Mouse (Mus musculus): Measurements from ENCODE around the gene Lbp. TPM values are rescaled to one million over a fixed set of nuclear protein-coding genes. Genes with fewer than 3 reads are reported as not detected.
A peak's percentile ranks its signal among the peaks of the same experiment; 100 is the strongest.

Gene Lbp
- polyA plus RNA-seq, 1 experiment from 2014 or later: 4.6 TPM

- Histone ChIP-seq H3K9ac (ENCODE audit: low read depth, low read length) (no peak overlapping the region), H3K36me3 (ENCODE audit: control insufficient read depth, insufficient read depth, low read length) (no peaks in the 10 kb centered on the region), H3K27ac (ENCODE audit: low read length) (no peak overlapping the region), H3K4me3 (ENCODE audit: low read length) (no peak overlapping the region), H3K27me3 (replicated peaks; ENCODE audit: control insufficient read depth, insufficient read depth, low read length) (no peaks in the 10 kb centered on the region), H3K9me3 (ENCODE audit: control insufficient read depth, low read length) (no peaks in the 10 kb centered on the region), H3K4me2 (ENCODE audit: low read depth, low read length) (no peak overlapping the region), H3K4me1 (ENCODE audit: control insufficient read depth, insufficient read depth, low read length) (no peaks in the 10 kb centered on the region)
- no peak for ATAC-seq
- WGBS: 63% methylated on average over 10 of the region's 10 CpGs
Observed at GRCm38 (mm10) chr2:158324531-158325190, 18.4 kb downstream of the Lbp start.

- no peak for ATAC-seq
- WGBS: 81% methylated on average over 8 of the region's 8 CpGs
Observed at GRCm38 (mm10) chr2:158325609-158326008, 19.3 kb downstream of the Lbp start.

GRCm38 (mm10) chr2:158334356-158334755, 28.1 kb downstream of the Lbp start:
- WGBS: 91% methylated on average over 13 of the region's 13 CpGs
- no peaks in the 10 kb centered on the region for H3K9me3 ChIP-seq (ENCODE audit: control insufficient read depth, low read length)
- H3K27ac ChIP-seq (ENCODE audit: low read length): no peak overlapping the region
- no peak overlapping the region for H3K4me2 ChIP-seq (ENCODE audit: low read depth, low read length)
- H3K36me3 ChIP-seq (ENCODE audit: control insufficient read depth, insufficient read depth, low read length): no peaks in the 10 kb centered on the region
- H3K4me3 ChIP-seq (ENCODE audit: low read length): no peak overlapping the region
- no peak overlapping the region for H3K9ac ChIP-seq (ENCODE audit: low read depth, low read length)
- no peak for ATAC-seq
- H3K4me1 ChIP-seq (ENCODE audit: control insufficient read depth, insufficient read depth, low read length): no peaks in the 10 kb centered on the region
- H3K27me3 ChIP-seq (replicated peaks; ENCODE audit: control insufficient read depth, insufficient read depth, low read length): no peaks in the 10 kb centered on the region

More at GRCm38 (mm10) chr2:158325609-158326008, 19.3 kb downstream of the Lbp start:
- H3K27me3 ChIP-seq (replicated peaks; ENCODE audit: control insufficient read depth, insufficient read depth, low read length): no peaks in the 10 kb centered on the region
- H3K9ac ChIP-seq (ENCODE audit: low read depth, low read length): no peak overlapping the region
- H3K4me3 ChIP-seq (ENCODE audit: low read length): no peak overlapping the region
- H3K36me3 ChIP-seq (ENCODE audit: control insufficient read depth, insufficient read depth, low read length): no peaks in the 10 kb centered on the region
- H3K27ac ChIP-seq (ENCODE audit: low read length): no peak overlapping the region
- no peaks in the 10 kb centered on the region for H3K4me1 ChIP-seq (ENCODE audit: control insufficient read depth, insufficient read depth, low read length)
- no peak overlapping the region for H3K4me2 ChIP-seq (ENCODE audit: low read depth, low read length)
- no peaks in the 10 kb centered on the region for H3K9me3 ChIP-seq (ENCODE audit: control insufficient read depth, low read length)

- 48% methylated on average over 10 of the region's 10 CpGs for WGBS
- Histone ChIP-seq H3K4me3 (ENCODE audit: low read length) (no peak overlapping the region), H3K27me3 (replicated peaks; ENCODE audit: control insufficient read depth, insufficient read depth, low read length) (no peaks in the 10 kb centered on the region), H3K9me3 (ENCODE audit: control insufficient read depth, low read length) (no peaks in the 10 kb centered on the region), H3K27ac (ENCODE audit: low read length) (no peak overlapping the region), H3K36me3 (ENCODE audit: control insufficient read depth, insufficient read depth, low read length) (no peaks in the 10 kb centered on the region), H3K4me2 (ENCODE audit: low read depth, low read length) (no peak overlapping the region), H3K4me1 (ENCODE audit: control insufficient read depth, insufficient read depth, low read length) (no peaks in the 10 kb centered on the region), H3K9ac (ENCODE audit: low read depth, low read length) (no peak overlapping the region)
- ATAC-seq: no peak
Observed at GRCm38 (mm10) chr2:158337698-158338097, 31.4 kb downstream of the Lbp start.

GRCm38 (mm10) chr2:158339948-158340564, 33.8 kb downstream of the Lbp start:
- no peak for ATAC-seq
- Histone ChIP-seq H3K9me3 (ENCODE audit: control insufficient read depth, low read length) (no peaks in the 10 kb centered on the region), H3K27me3 (replicated peaks; ENCODE audit: control insufficient read depth, insufficient read depth, low read length) (no peaks in the 10 kb centered on the region), H3K4me3 (ENCODE audit: low read length) (no peak overlapping the region), H3K4me1 (ENCODE audit: control insufficient read depth, insufficient read depth, low read length) (no peaks in the 10 kb centered on the region), H3K36me3 (ENCODE audit: control insufficient read depth, insufficient read depth, low read length) (no peaks in the 10 kb centered on the region), H3K27ac (ENCODE audit: low read length) (no peak overlapping the region), H3K4me2 (ENCODE audit: low read depth, low read length) (no peak overlapping the region), H3K9ac (ENCODE audit: low read depth, low read length) (no peak overlapping the region)
- 36% methylated on average over 11 of the region's 11 CpGs for WGBS

GRCm38 (mm10) chr2:158341324-158341723, 35.0 kb downstream of the Lbp start:
- Histone ChIP-seq H3K4me3 (ENCODE audit: low read length) (no peak overlapping the region), H3K36me3 (ENCODE audit: control insufficient read depth, insufficient read depth, low read length) (no peaks in the 10 kb centered on the region), H3K27ac (ENCODE audit: low read length) (no peak overlapping the region), H3K4me2 (ENCODE audit: low read depth, low read length) (no peak overlapping the region), H3K9ac (ENCODE audit: low read depth, low read length) (no peak overlapping the region), H3K4me1 (ENCODE audit: control insufficient read depth, insufficient read depth, low read length) (no peaks in the 10 kb centered on the region), H3K27me3 (replicated peaks; ENCODE audit: control insufficient read depth, insufficient read depth, low read length) (no peaks in the 10 kb centered on the region), H3K9me3 (ENCODE audit: control insufficient read depth, low read length) (no peaks in the 10 kb centered on the region)
- no peak for ATAC-seq
- 60% methylated on average over 2 of the region's 2 CpGs for WGBS

- H3K9me3 ChIP-seq (ENCODE audit: control insufficient read depth, low read length): no peaks in the 10 kb centered on the region
- H3K27me3 ChIP-seq (replicated peaks; ENCODE audit: control insufficient read depth, insufficient read depth, low read length): 0 out of 2 replicates have a peak, but pooled peaks cover 2% of the 10 kb centered on the region
- 75% methylated on average over 5 of the region's 5 CpGs for WGBS
- H3K9ac ChIP-seq (ENCODE audit: low read depth, low read length): no peak overlapping the region
- no peak for ATAC-seq
- H3K4me3 ChIP-seq (ENCODE audit: low read length): no peak overlapping the region
- no peaks in the 10 kb centered on the region for H3K4me1 ChIP-seq (ENCODE audit: control insufficient read depth, insufficient read depth, low read length)
- H3K27ac ChIP-seq (ENCODE audit: low read length): no peak overlapping the region
- H3K36me3 ChIP-seq (ENCODE audit: control insufficient read depth, insufficient read depth, low read length): no peaks in the 10 kb centered on the region
- no peak overlapping the region for H3K4me2 ChIP-seq (ENCODE audit: low read depth, low read length)
Observed at GRCm38 (mm10) chr2:158343495-158343894, 37.2 kb downstream of the Lbp start.

- Histone ChIP-seq H3K27me3 (replicated peaks; ENCODE audit: control insufficient read depth, insufficient read depth, low read length) (0 out of 2 replicates have a peak, but pooled peaks cover 2% of the 10 kb centered on the region), H3K9ac (ENCODE audit: low read depth, low read length) (no peak overlapping the region), H3K4me3 (ENCODE audit: low read length) (no peak overlapping the region), H3K36me3 (ENCODE audit: control insufficient read depth, insufficient read depth, low read length) (no peaks in the 10 kb centered on the region), H3K4me2 (ENCODE audit: low read depth, low read length) (no peak overlapping the region), H3K9me3 (ENCODE audit: control insufficient read depth, low read length) (no peaks in the 10 kb centered on the region), H3K27ac (ENCODE audit: low read length) (no peak overlapping the region), H3K4me1 (ENCODE audit: control insufficient read depth, insufficient read depth, low read length) (no peaks in the 10 kb centered on the region)
- ATAC-seq: no peak
- WGBS: 68% methylated on average over 6 of the region's 6 CpGs
Observed at GRCm38 (mm10) chr2:158346467-158346866, 40.2 kb downstream of the Lbp start.

GRCm38 (mm10) chr2:158347868-158348267, 41.6 kb downstream of the Lbp start:
- Histone ChIP-seq H3K36me3 (ENCODE audit: control insufficient read depth, insufficient read depth, low read length) (no peaks in the 10 kb centered on the region), H3K4me1 (ENCODE audit: control insufficient read depth, insufficient read depth, low read length) (no peaks in the 10 kb centered on the region), H3K9ac (ENCODE audit: low read depth, low read length) (no peak overlapping the region), H3K27ac (ENCODE audit: low read length) (no peak overlapping the region), H3K9me3 (ENCODE audit: control insufficient read depth, low read length) (no peaks in the 10 kb centered on the region), H3K27me3 (replicated peaks; ENCODE audit: control insufficient read depth, insufficient read depth, low read length) (0 out of 2 replicates have a peak, but pooled peaks cover 2% of the 10 kb centered on the region), H3K4me2 (ENCODE audit: low read depth, low read length) (no peak overlapping the region), H3K4me3 (ENCODE audit: low read length) (no peak overlapping the region)
- under 1% methylated on average over 6 of the region's 6 CpGs for WGBS
- 0 out of 2 replicates have a peak, but pooled peaks have one; percentile 44 for ATAC-seq

All from intestine, embryonic 16.5 days (tissue).